Mouse (Mus musculus): ENCODE results near the gene Polh. TPM values are rescaled to one million over a fixed set of nuclear protein-coding genes. Genes with fewer than 3 reads are reported as not detected.

Gene Polh
- polyA plus RNA-seq, 1 experiment, result 0.27 TPM

GRCm38 (mm10) chr17:46239516-46240114 is 37.2 kb upstream of the Polh start:
- Histone ChIP-seq H3K4me1 (ENCODE audit: control insufficient read depth) (peaks cover 23% of the 10 kb centered on the region), H3K36me3 (ENCODE audit: control insufficient read depth) (peaks cover 95% of the 10 kb centered on the region), H3K9me3 (ENCODE audit: control insufficient read depth, low read length) (no peaks in the 10 kb centered on the region), H3K27me3 (ENCODE audit: control insufficient read depth) (no peaks in the 10 kb centered on the region), H3K4me3 (replicated peaks) (no peak overlapping the region)
- TF ChIP-seq GATA1 (IDR thresholded peaks at IDR 0.05; ENCODE audit: low read length), result no peak
- no peak for TF ChIP-seq TAL1 (IDR thresholded peaks at IDR 0.05; ENCODE audit: low read length)

- TF ChIP-seq TAL1 (IDR thresholded peaks at IDR 0.05; ENCODE audit: low read length), result no peak
- no peak for TF ChIP-seq GATA1 (IDR thresholded peaks at IDR 0.05; ENCODE audit: low read length)
- Histone ChIP-seq H3K27me3 (ENCODE audit: control insufficient read depth) (no peaks in the 10 kb centered on the region), H3K4me1 (ENCODE audit: control insufficient read depth) (peaks cover 23% of the 10 kb centered on the region), H3K36me3 (ENCODE audit: control insufficient read depth) (peaks cover 93% of the 10 kb centered on the region), H3K4me3 (replicated peaks) (no peak overlapping the region), H3K9me3 (ENCODE audit: control insufficient read depth, low read length) (no peaks in the 10 kb centered on the region)
Observed at GRCm38 (mm10) chr17:46237480-46237879, 35.0 kb upstream of the Polh start.

GRCm38 (mm10) chr17:46237079-46237478 is 34.6 kb upstream of the Polh start:
- Histone ChIP-seq H3K27me3 (ENCODE audit: control insufficient read depth) (no peaks in the 10 kb centered on the region), H3K36me3 (ENCODE audit: control insufficient read depth) (peaks cover 93% of the 10 kb centered on the region), H3K4me3 (replicated peaks) (no peak overlapping the region), H3K4me1 (ENCODE audit: control insufficient read depth) (peaks cover 23% of the 10 kb centered on the region), H3K9me3 (ENCODE audit: control insufficient read depth, low read length) (no peaks in the 10 kb centered on the region)
- TF ChIP-seq GATA1 (IDR thresholded peaks at IDR 0.05; ENCODE audit: low read length) (no peak), TAL1 (IDR thresholded peaks at IDR 0.05; ENCODE audit: low read length) (no peak)

GRCm38 (mm10) chr17:46236067-46236466 is 33.6 kb upstream of the Polh start:
- H3K36me3 ChIP-seq (ENCODE audit: control insufficient read depth), result peaks cover 91% of the 10 kb centered on the region

GRCm38 (mm10) chr17:46227576-46227975 is 25.1 kb upstream of the Polh start:
- peaks cover 96% of the 10 kb centered on the region for H3K36me3 ChIP-seq (ENCODE audit: control insufficient read depth)
- no peak overlapping the region for H3K4me3 ChIP-seq (replicated peaks)
- no peaks in the 10 kb centered on the region for H3K4me1 ChIP-seq (ENCODE audit: control insufficient read depth)
- TF ChIP-seq TAL1 (IDR thresholded peaks at IDR 0.05; ENCODE audit: low read length), result no peak
- TF ChIP-seq GATA1 (IDR thresholded peaks at IDR 0.05; ENCODE audit: low read length), result no peak
- no peaks in the 10 kb centered on the region for H3K9me3 ChIP-seq (ENCODE audit: control insufficient read depth, low read length)
- no peaks in the 10 kb centered on the region for H3K27me3 ChIP-seq (ENCODE audit: control insufficient read depth)

More at GRCm38 (mm10) chr17:46236067-46236466, 33.6 kb upstream of the Polh start:
- H3K9me3 ChIP-seq (ENCODE audit: control insufficient read depth, low read length), result no peaks in the 10 kb centered on the region
- peaks cover 23% of the 10 kb centered on the region for H3K4me1 ChIP-seq (ENCODE audit: control insufficient read depth)
- TF ChIP-seq GATA1 (IDR thresholded peaks at IDR 0.05; ENCODE audit: low read length) (no peak), TAL1 (IDR thresholded peaks at IDR 0.05; ENCODE audit: low read length) (no peak)
- no peak overlapping the region for H3K4me3 ChIP-seq (replicated peaks)
- no peaks in the 10 kb centered on the region for H3K27me3 ChIP-seq (ENCODE audit: control insufficient read depth)

- TF ChIP-seq TAL1 (IDR thresholded peaks at IDR 0.05; ENCODE audit: low read length) (no peak), GATA1 (IDR thresholded peaks at IDR 0.05; ENCODE audit: low read length) (no peak)
- H3K4me3 ChIP-seq (replicated peaks), result no peak overlapping the region
- peaks cover 96% of the 10 kb centered on the region for H3K36me3 ChIP-seq (ENCODE audit: control insufficient read depth)
- H3K9me3 ChIP-seq (ENCODE audit: control insufficient read depth, low read length), result no peaks in the 10 kb centered on the region
- H3K4me1 ChIP-seq (ENCODE audit: control insufficient read depth), result no peaks in the 10 kb centered on the region
- no peaks in the 10 kb centered on the region for H3K27me3 ChIP-seq (ENCODE audit: control insufficient read depth)
Observed at GRCm38 (mm10) chr17:46221601-46222000, 19.2 kb upstream of the Polh start.

GRCm38 (mm10) chr17:46210550-46210949 is 8.1 kb upstream of the Polh start:
- Histone ChIP-seq H3K27me3 (ENCODE audit: control insufficient read depth) (no peaks in the 10 kb centered on the region), H3K36me3 (ENCODE audit: control insufficient read depth) (peaks cover 92% of the 10 kb centered on the region), H3K4me3 (replicated peaks) (no peak overlapping the region), H3K9me3 (ENCODE audit: control insufficient read depth, low read length) (no peaks in the 10 kb centered on the region), H3K4me1 (ENCODE audit: control insufficient read depth) (no peaks in the 10 kb centered on the region)
- TF ChIP-seq GATA1 (IDR thresholded peaks at IDR 0.05; ENCODE audit: low read length), result no peak
- TF ChIP-seq TAL1 (IDR thresholded peaks at IDR 0.05; ENCODE audit: low read length), result no peak

GRCm38 (mm10) chr17:46206676-46207075 is 4.2 kb upstream of the Polh start:
- Histone ChIP-seq H3K36me3 (ENCODE audit: control insufficient read depth) (peaks cover 65% of the 10 kb centered on the region), H3K27me3 (ENCODE audit: control insufficient read depth) (no peaks in the 10 kb centered on the region)
- TF ChIP-seq GATA1 (IDR thresholded peaks at IDR 0.05; ENCODE audit: low read length) (no peak), TAL1 (IDR thresholded peaks at IDR 0.05; ENCODE audit: low read length) (no peak)

GRCm38 (mm10) chr17:46203078-46203477 is 633 bp upstream of the Polh start:
- Histone ChIP-seq H3K9me3 (ENCODE audit: control insufficient read depth, low read length) (no peaks in the 10 kb centered on the region), H3K4me1 (ENCODE audit: control insufficient read depth) (peaks cover 46% of the 10 kb centered on the region), H3K36me3 (ENCODE audit: control insufficient read depth) (peaks cover 64% of the 10 kb centered on the region), H3K27me3 (ENCODE audit: control insufficient read depth) (no peaks in the 10 kb centered on the region), H3K4me3 (replicated peaks) (peak overlapping the region; percentile 95)
- TF ChIP-seq GATA1 (IDR thresholded peaks at IDR 0.05; ENCODE audit: low read length), result no peak
- no peak for TF ChIP-seq TAL1 (IDR thresholded peaks at IDR 0.05; ENCODE audit: low read length)

More at GRCm38 (mm10) chr17:46206676-46207075, 4.2 kb upstream of the Polh start:
- no peaks in the 10 kb centered on the region for H3K9me3 ChIP-seq (ENCODE audit: control insufficient read depth, low read length)
- H3K4me1 ChIP-seq (ENCODE audit: control insufficient read depth), result peaks cover 23% of the 10 kb centered on the region
- no peak overlapping the region for H3K4me3 ChIP-seq (replicated peaks)

- Histone ChIP-seq H3K9me3 (ENCODE audit: control insufficient read depth, low read length) (no peaks in the 10 kb centered on the region), H3K4me1 (ENCODE audit: control insufficient read depth) (peaks cover 46% of the 10 kb centered on the region), H3K27me3 (ENCODE audit: control insufficient read depth) (no peaks in the 10 kb centered on the region), H3K4me3 (replicated peaks) (peak overlapping the region; percentile 95), H3K36me3 (ENCODE audit: control insufficient read depth) (peaks cover 64% of the 10 kb centered on the region)
- TF ChIP-seq GATA1 (IDR thresholded peaks at IDR 0.05; ENCODE audit: low read length), result no peak
- TF ChIP-seq TAL1 (IDR thresholded peaks at IDR 0.05; ENCODE audit: low read length), result no peak
Observed at GRCm38 (mm10) chr17:46201151-46201550, 1.3 kb downstream of the Polh start.
